Mouse (Mus musculus): ENCODE results near the gene 4931440F15Rik. TPM values are rescaled to one million over a fixed set of nuclear protein-coding genes. Genes with fewer than 3 reads are reported as not detected.

4931440F15Rik gene
- polyA plus RNA-seq, 1 experiment from 2014 or later = 0.12 TPM

GRCm38 (mm10) chr11:29808981-29809589 lies 16.4 kb downstream of the 4931440F15Rik start:
- H3K27ac ChIP-seq (ENCODE audit: low read depth, low read length) = no peak overlapping the region
- no peaks in the 10 kb centered on the region for H3K27me3 ChIP-seq (replicated peaks; ENCODE audit: control insufficient read depth, insufficient read depth, low read length)
- no peak overlapping the region for H3K9ac ChIP-seq (ENCODE audit: low read depth, low read length)
- no peak for TF ChIP-seq CTCF (IDR thresholded peaks at IDR 0.05; ENCODE audit: low read depth)
- no peaks in the 10 kb centered on the region for H3K4me1 ChIP-seq (replicated peaks; ENCODE audit: control insufficient read depth, insufficient read depth, low read length)
- H3K4me3 ChIP-seq (ENCODE audit: low read depth, low read length) = no peak overlapping the region
- no peak for ATAC-seq
- no peaks in the 10 kb centered on the region for H3K36me3 ChIP-seq (ENCODE audit: control insufficient read depth, insufficient read depth)
- 0 out of 2 replicates have a peak overlapping the region, but pooled peaks have one; percentile 13 for H3K4me2 ChIP-seq (replicated peaks; ENCODE audit: low read depth)
- H3K9me3 ChIP-seq (ENCODE audit: control insufficient read depth) = no peaks in the 10 kb centered on the region
- 83% methylated on average over 7 of the region's 7 CpGs for WGBS

DNA sequence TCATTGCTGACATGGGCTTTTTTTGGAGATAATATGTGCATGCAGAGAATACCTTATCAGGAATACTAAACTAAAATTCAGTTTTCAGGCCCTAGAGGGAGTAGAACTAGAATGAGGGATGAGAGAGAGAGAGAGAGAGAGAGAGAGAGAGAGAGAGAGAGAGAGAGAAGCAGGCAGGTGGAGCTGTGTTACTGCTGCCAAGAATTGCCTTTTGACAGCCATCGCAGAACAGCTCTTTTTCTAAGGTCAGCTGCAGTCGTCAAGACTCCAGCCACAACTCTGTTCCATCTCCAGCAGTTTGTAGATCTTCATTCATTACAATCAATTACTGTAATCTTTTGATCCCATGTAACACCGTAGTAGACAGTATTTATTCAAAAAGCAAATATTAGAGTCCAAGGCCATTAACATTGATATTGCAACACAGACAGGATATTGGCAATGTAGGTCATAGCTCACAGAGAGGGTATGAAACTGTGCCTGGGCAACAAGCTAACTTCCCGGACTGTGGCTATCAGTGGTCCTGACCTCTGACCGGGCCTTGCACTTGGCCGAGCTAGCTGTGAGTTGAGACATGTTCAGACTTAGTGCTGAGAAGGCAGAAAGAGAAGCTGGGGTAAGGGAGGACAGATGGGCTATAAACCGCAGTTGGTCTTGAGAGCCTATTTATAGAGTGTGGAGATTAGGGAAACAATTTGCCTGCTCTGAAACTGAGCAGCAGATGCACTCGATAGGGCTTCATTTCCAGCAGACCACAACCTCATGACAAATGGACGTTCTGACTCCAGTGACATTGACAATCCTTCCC lies 17.1 kb downstream of the 4931440F15Rik start:
- Histone ChIP-seq H3K27me3 (replicated peaks; ENCODE audit: control insufficient read depth, insufficient read depth, low read length) (no peaks in the 10 kb centered on the region), H3K9me3 (ENCODE audit: control insufficient read depth) (no peaks in the 10 kb centered on the region), H3K4me3 (ENCODE audit: low read depth, low read length) (no peak overlapping the region), H3K4me1 (replicated peaks; ENCODE audit: control insufficient read depth, insufficient read depth, low read length) (no peaks in the 10 kb centered on the region), H3K36me3 (ENCODE audit: control insufficient read depth, insufficient read depth) (no peaks in the 10 kb centered on the region), H3K27ac (ENCODE audit: low read depth, low read length) (peak overlapping the region; percentile 36; the same call in 1 of the 2 replicates), H3K4me2 (replicated peaks; ENCODE audit: low read depth) (peak overlapping the region; percentile 13; the same call in 1 of the 2 replicates), H3K9ac (ENCODE audit: low read depth, low read length) (no peak overlapping the region)
- peak; percentile 16; the same call in 1 of the 2 replicates for TF ChIP-seq CTCF (IDR thresholded peaks at IDR 0.05; ENCODE audit: low read depth)
- peak; percentile 84 for ATAC-seq
- WGBS = 25% methylated on average over 9 of the region's 9 CpGs

DNA sequence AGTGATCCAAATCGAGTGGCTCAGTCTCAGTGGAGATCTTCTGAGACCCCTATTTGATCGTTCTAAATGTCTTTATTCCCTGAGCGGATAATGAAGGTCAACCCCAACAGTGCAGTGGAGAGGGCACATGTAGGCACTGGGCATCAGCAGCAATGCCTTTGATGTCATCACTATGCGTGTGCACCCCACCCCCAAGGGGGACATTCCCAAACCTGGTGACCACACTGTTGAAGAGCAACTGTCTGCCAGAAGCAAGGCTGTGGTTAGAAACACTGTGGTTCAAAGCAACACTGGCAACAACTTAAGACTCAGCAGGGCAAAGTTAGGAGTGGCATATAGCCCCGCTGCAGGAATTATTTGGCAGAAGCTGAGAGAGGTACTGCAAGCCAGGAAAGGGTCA lies 18.1 kb downstream of the 4931440F15Rik start:
- Histone ChIP-seq H3K9ac (ENCODE audit: low read depth, low read length) (no peak overlapping the region), H3K36me3 (ENCODE audit: control insufficient read depth, insufficient read depth) (no peaks in the 10 kb centered on the region), H3K9me3 (ENCODE audit: control insufficient read depth) (no peaks in the 10 kb centered on the region), H3K27me3 (replicated peaks; ENCODE audit: control insufficient read depth, insufficient read depth, low read length) (no peaks in the 10 kb centered on the region), H3K4me3 (ENCODE audit: low read depth, low read length) (no peak overlapping the region), H3K4me2 (replicated peaks; ENCODE audit: low read depth) (no peak overlapping the region), H3K27ac (ENCODE audit: low read depth, low read length) (no peak overlapping the region), H3K4me1 (replicated peaks; ENCODE audit: control insufficient read depth, insufficient read depth, low read length) (no peaks in the 10 kb centered on the region)
- no peak for ATAC-seq
- 91% methylated on average over 5 of the region's 5 CpGs for WGBS
- TF ChIP-seq CTCF (IDR thresholded peaks at IDR 0.05; ENCODE audit: low read depth) = no peak

DNA sequence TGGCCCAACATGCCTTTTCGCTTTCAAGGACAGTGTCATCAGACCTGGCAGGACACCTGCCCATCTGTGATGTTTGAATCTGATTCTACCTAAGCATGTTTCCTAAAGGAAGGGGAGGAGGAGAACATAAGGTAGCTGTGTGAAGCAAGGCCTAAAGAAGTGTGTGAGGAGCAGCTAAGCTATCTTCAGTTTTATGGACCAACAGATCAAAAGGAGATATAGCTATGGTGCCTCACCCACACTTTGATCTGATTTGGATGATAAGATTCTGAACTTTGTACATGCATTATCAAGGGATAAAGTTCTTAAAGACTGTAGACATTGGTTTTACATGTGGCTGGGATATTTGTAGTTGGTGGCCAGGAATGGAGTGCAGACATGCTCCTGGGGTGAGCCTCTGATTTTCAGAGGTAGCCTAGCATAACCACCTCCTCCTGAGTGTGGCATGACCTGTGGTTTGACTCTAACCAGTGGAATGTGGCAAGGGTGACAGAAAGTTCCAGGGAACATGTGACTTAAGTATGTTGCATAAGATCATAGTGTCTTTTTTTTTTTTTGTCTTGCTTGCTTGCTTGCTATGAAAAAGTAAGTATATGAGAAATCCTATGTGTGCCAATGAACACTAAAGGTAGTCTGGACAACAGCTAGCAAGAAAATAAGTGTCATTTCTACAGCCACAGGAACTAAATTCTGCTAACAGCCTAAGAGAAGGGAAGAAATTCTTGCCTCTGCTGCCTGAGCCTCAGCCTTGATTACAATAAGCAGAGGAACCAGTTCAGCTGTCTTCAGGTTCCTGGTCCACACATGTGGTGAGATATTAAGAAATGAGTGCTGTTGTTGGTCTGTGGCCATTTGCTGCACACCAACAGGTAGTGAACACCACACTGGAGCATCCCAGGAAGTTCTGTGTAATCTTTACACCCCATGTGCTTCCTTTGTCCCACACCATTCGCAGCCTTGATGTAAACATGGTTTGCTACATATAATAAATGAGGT lies 23.7 kb downstream of the 4931440F15Rik start:
- Histone ChIP-seq H3K4me1 (replicated peaks; ENCODE audit: control insufficient read depth, insufficient read depth, low read length) (no peaks in the 10 kb centered on the region), H3K9me3 (ENCODE audit: control insufficient read depth) (no peaks in the 10 kb centered on the region), H3K4me3 (ENCODE audit: low read depth, low read length) (no peak overlapping the region), H3K27me3 (replicated peaks; ENCODE audit: control insufficient read depth, insufficient read depth, low read length) (no peaks in the 10 kb centered on the region), H3K27ac (ENCODE audit: low read depth, low read length) (0 out of 2 replicates have a peak overlapping the region, but pooled peaks have one; percentile 24), H3K4me2 (replicated peaks; ENCODE audit: low read depth) (no peak overlapping the region), H3K36me3 (ENCODE audit: control insufficient read depth, insufficient read depth) (no peaks in the 10 kb centered on the region), H3K9ac (ENCODE audit: low read depth, low read length) (no peak overlapping the region)
- peak; percentile 75 for ATAC-seq
- 52% methylated on average over 2 of the region's 2 CpGs for WGBS
- TF ChIP-seq CTCF (IDR thresholded peaks at IDR 0.05; ENCODE audit: low read depth) = no peak

GRCm38 (mm10) chr11:29799839-29800238 lies 25.6 kb downstream of the 4931440F15Rik start:
- 78% methylated on average over 1 of the region's 1 CpGs for WGBS
- Histone ChIP-seq H3K4me3 (ENCODE audit: low read depth, low read length) (no peak overlapping the region), H3K4me1 (replicated peaks; ENCODE audit: control insufficient read depth, insufficient read depth, low read length) (no peaks in the 10 kb centered on the region), H3K27ac (ENCODE audit: low read depth, low read length) (no peak overlapping the region), H3K4me2 (replicated peaks; ENCODE audit: low read depth) (no peak overlapping the region), H3K9me3 (ENCODE audit: control insufficient read depth) (no peaks in the 10 kb centered on the region), H3K36me3 (ENCODE audit: control insufficient read depth, insufficient read depth) (no peaks in the 10 kb centered on the region), H3K27me3 (replicated peaks; ENCODE audit: control insufficient read depth, insufficient read depth, low read length) (no peaks in the 10 kb centered on the region), H3K9ac (ENCODE audit: low read depth, low read length) (no peak overlapping the region)
- ATAC-seq = no peak
- TF ChIP-seq CTCF (IDR thresholded peaks at IDR 0.05; ENCODE audit: low read depth) = no peak
